Mouse (Mus musculus) liver, adult 2 months (tissue): Measurements from ENCODE around the gene 4930503B20Rik. TPM values are rescaled to one million over a fixed set of nuclear protein-coding genes. Genes with fewer than 3 reads are reported as not detected.

Source experiments
- DNase-seq: peaks from one replicate; pipeline ENCODE4 v3.0.0-alpha.2; 2011; ENCODE audit warnings: low read depth, low spot score; ENCODE audit errors: extremely low read depth
- H3K27ac ChIP-seq: fragments of 200-500 bp; replicated peaks from 2 replicates; pipeline ENCODE4 v1.5.1; 2012; ENCODE audit warnings: low read depth, mild to moderate bottlenecking, control low read depth, inconsistent platforms, low read length; ENCODE audit not compliant: insufficient read depth
- H3K27me3 ChIP-seq: fragments of 200-500 bp; 2 replicates; pipeline ENCODE4 v1.6.1; 2012; ENCODE audit warnings: mild to moderate bottlenecking, moderate library complexity, low read length, inconsistent platforms; ENCODE audit not compliant: control insufficient read depth, insufficient read depth
- H3K36me3 ChIP-seq: fragments of 200-500 bp; 2 replicates; pipeline ENCODE4 v1.6.1; 2012; ENCODE audit warnings: low read length, inconsistent platforms; ENCODE audit not compliant: control insufficient read depth, insufficient read depth
- H3K4me1 ChIP-seq: fragments of 200-500 bp; 2 replicates; pipeline ENCODE4 v1.6.1; 2011; ENCODE audit warnings: low read length; ENCODE audit not compliant: control insufficient read depth, insufficient read depth
- H3K4me3 ChIP-seq: fragments of 200-500 bp; 2 replicates; pipeline ENCODE4 v1.5.1; 2011; ENCODE audit warnings: low read depth, mild to moderate bottlenecking, control low read depth, low read length, moderate library complexity; ENCODE audit not compliant: insufficient read depth
- H3K79me2 ChIP-seq: fragments of 200-500 bp; 2 replicates; pipeline ENCODE4 v1.6.1; 2012; ENCODE audit warnings: inconsistent platforms, mild to moderate bottlenecking, low read length, moderate library complexity; ENCODE audit not compliant: control insufficient read depth, insufficient read depth
- H3K9ac ChIP-seq: fragments of 200-500 bp; 2 replicates; pipeline ENCODE4 v1.6.1; 2012; ENCODE audit warnings: low read depth, mild to moderate bottlenecking, control low read depth, inconsistent platforms, low read length
- CTCF ChIP-seq: fragments of 200-500 bp; IDR thresholded peaks from 2 replicates; pipeline ENCODE4 v1.5.1; 2011; ENCODE audit warnings: low read depth, low read length, control low read depth
- POLR2A ChIP-seq: fragments of 200-500 bp; IDR thresholded peaks from 2 replicates; pipeline ENCODE4 v1.6.1; 2011; ENCODE audit warnings: low read length, control low read depth; ENCODE audit not compliant: insufficient read depth; ENCODE audit errors: extremely low read depth
- WGBS: fragments of 180-500 bp; shearing (Covaris S2); methylation state at CpG from one replicate; pipeline ENCODE4 v1.1.7; 2018; 5-methylcytosine and 5-hydroxymethylcytosine counted together
- polyA plus RNA-seq: library from polyadenylated mRNA; depleted of rRNA; stranded (reverse); fragments of >200 nt; gene quantifications from 2 replicates; pipeline ENCODE4 v1.2.3, GENCODE M21; 2012
- total RNA-seq: library from RNA; depleted of rRNA; stranded (reverse); fragments of >200 nt; gene quantifications from 2 replicates; pipeline ENCODE4 v1.2.3, GENCODE M21; 2014

The 4930503B20Rik gene
- total and polyA plus RNA-seq, 2 experiments, result not detected

- WGBS, result 3% methylated on average over 50 of the region's 50 CpGs
- Histone ChIP-seq H3K4me1 (peaks cover 9% of the 10 kb centered on the region), H3K4me3 (peak within 1 kb of the TSS; percentile 71), H3K27me3 (peaks cover 8% of the 10 kb centered on the region), H3K9ac (peak within 1 kb of the TSS; percentile 45), H3K36me3 (no peaks in the 10 kb centered on the region), H3K27ac (no peak within 1 kb of the TSS), H3K79me2 (no peaks in the 10 kb centered on the region)
- no peak for DNase-seq
- no peak for TF ChIP-seq CTCF
These were observed 33.9 kb upstream of the 4930503B20Rik start, which contains the start of gene Samd13 for GRCm38 (mm10) chr3:146684811-146685675. Gene Samd13, minus strand, starts transcription at chr3:146685592.

GRCm38 (mm10) chr3:146683095-146683494 lies 32.0 kb upstream of the 4930503B20Rik start:
- Histone ChIP-seq H3K27me3 (peaks cover 8% of the 10 kb centered on the region), H3K4me1 (peaks cover 9% of the 10 kb centered on the region)

GRCm38 (mm10) chr3:146682140-146682651 lies 31.1 kb upstream of the 4930503B20Rik start:
- Histone ChIP-seq H3K4me1 (peaks cover 9% of the 10 kb centered on the region), H3K79me2 (no peaks in the 10 kb centered on the region), H3K9ac (peak overlapping the region; percentile 26; the same call in 1 of the 2 replicates), H3K27me3 (peaks cover 8% of the 10 kb centered on the region), H3K36me3 (no peaks in the 10 kb centered on the region), H3K27ac (no peak overlapping the region), H3K4me3 (peak overlapping the region; percentile 10; the same call in 1 of the 2 replicates)
- WGBS, result 39% methylated on average over 13 of the region's 13 CpGs
- DNase-seq, result peak; percentile 59
- TF ChIP-seq CTCF (no peak), POLR2A (no peak)

More at GRCm38 (mm10) chr3:146683095-146683494, 32.0 kb upstream of the 4930503B20Rik start:
- Histone ChIP-seq H3K36me3 (no peaks in the 10 kb centered on the region), H3K27ac (no peak overlapping the region), H3K4me3 (no peak overlapping the region), H3K9ac (no peak overlapping the region), H3K79me2 (no peaks in the 10 kb centered on the region)
- 84% methylated on average over 2 of the region's 2 CpGs for WGBS
- DNase-seq, result no peak
- TF ChIP-seq POLR2A (no peak), CTCF (no peak)

- Histone ChIP-seq H3K4me1 (peaks cover 9% of the 10 kb centered on the region), H3K4me3 (no peak overlapping the region), H3K9ac (no peak overlapping the region), H3K36me3 (no peaks in the 10 kb centered on the region), H3K79me2 (no peaks in the 10 kb centered on the region), H3K27ac (no peak overlapping the region), H3K27me3 (peaks cover 8% of the 10 kb centered on the region)
- TF ChIP-seq CTCF, result no peak
- no peak for TF ChIP-seq POLR2A
- 55% methylated on average over 8 of the region's 8 CpGs for WGBS
- no peak for DNase-seq
These were observed 30.6 kb upstream of the 4930503B20Rik start for GRCm38 (mm10) chr3:146681696-146682095.

- DNase-seq, result no peak
- TF ChIP-seq POLR2A (no peak), CTCF (no peak)
These were observed 29.5 kb upstream of the 4930503B20Rik start for GRCm38 (mm10) chr3:146680625-146681024.

More at GRCm38 (mm10) chr3:146680625-146681024, 29.5 kb upstream of the 4930503B20Rik start:
- H3K79me2 ChIP-seq, result no peaks in the 10 kb centered on the region
- H3K4me3 ChIP-seq, result no peak overlapping the region
- H3K4me1 ChIP-seq, result peaks cover 9% of the 10 kb centered on the region
- H3K27ac ChIP-seq, result no peak overlapping the region
- peaks cover 8% of the 10 kb centered on the region for H3K27me3 ChIP-seq
- 73% methylated on average over 13 of the region's 13 CpGs for WGBS
- H3K9ac ChIP-seq, result no peak overlapping the region
- H3K36me3 ChIP-seq, result no peaks in the 10 kb centered on the region
